Mouse (Mus musculus) erythroblast, embryonic 14.5 days (primary cell): ENCODE measurements at regions not wholly inside any gene's neighbourhood (a gene's known extent, or its start where the extent isn't known, plus 50 kb on each side); places are given as distances from the start of the nearest gene placed in this dataset.

ENCODE experiments used
- GATA1 ChIP-seq: IDR thresholded peaks from 2 replicates; pipeline ENCODE4 v1.6.1; 2012; ENCODE audit warnings: low read length, inconsistent platforms, mixed read lengths
- TAL1 ChIP-seq: IDR thresholded peaks from 3 replicates; pipeline ENCODE4 v1.6.1; 2012; ENCODE audit warnings: low read length, inconsistent platforms, mixed read lengths

DNA sequence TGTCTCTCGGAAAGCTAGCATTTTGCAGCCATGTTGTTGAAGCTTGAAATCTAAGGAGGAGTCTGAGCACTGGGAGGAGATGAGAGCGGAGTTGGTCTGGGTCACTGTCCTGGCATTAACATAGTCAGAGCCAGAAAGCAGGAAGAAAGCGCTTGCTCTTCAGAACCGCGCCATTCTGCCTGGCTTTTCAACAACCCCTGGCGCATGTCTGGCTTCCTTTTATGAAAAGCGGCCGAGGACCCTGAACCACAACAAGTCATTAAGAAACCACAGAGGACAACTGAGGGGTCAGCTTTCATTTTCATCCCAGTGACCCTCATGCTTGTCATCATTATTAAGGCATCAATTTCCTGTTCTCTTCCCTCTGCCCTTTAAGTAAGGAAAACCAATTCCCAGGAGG lies 64.7 kb upstream of the Srd5a3 start:
- TF ChIP-seq GATA1 (no peak), TAL1 (no peak)
